Mouse (Mus musculus) forebrain, embryonic 10.5 days (tissue): ENCODE results near the gene Farsa. TPM values are rescaled to one million over a fixed set of nuclear protein-coding genes. Genes with fewer than 3 reads are reported as not detected.

Experiments
- DNase-seq: peaks from one replicate; pipeline ENCODE4 v3.0.0-alpha.2; 2017; ENCODE audit warnings: low spot score; ENCODE audit errors: extremely low spot score
- H3K27ac ChIP-seq: fragments of 300-500 bp; sonication (generic); 2 replicates; pipeline ENCODE4 v1.5.1; 2016; ENCODE audit warnings: mild to moderate bottlenecking
- H3K27me3 ChIP-seq: fragments of 300-500 bp; sonication (generic); 2 replicates; pipeline ENCODE4 v1.6.1; 2016; ENCODE audit warnings: mild to moderate bottlenecking; ENCODE audit not compliant: poor library complexity, severe bottlenecking
- H3K36me3 ChIP-seq: fragments of 300-500 bp; sonication (generic); replicated peaks from 2 replicates; pipeline ENCODE4 v1.6.1; 2016; ENCODE audit warnings: mild to moderate bottlenecking, moderate library complexity
- H3K4me1 ChIP-seq: fragments of 300-500 bp; sonication (generic); 2 replicates; pipeline ENCODE4 v1.6.1; 2016
- H3K4me3 ChIP-seq: fragments of 300-500 bp; sonication (generic); 2 replicates; pipeline ENCODE4 v1.5.1; 2016; ENCODE audit warnings: mild to moderate bottlenecking, moderate library complexity
- H3K9me3 ChIP-seq: fragments of 300-500 bp; sonication (generic); 2 replicates; pipeline ENCODE4 v1.6.1; 2016; ENCODE audit warnings: mild to moderate bottlenecking, moderate library complexity
- whole genome bisulfite sequencing: fragments of 180-500 bp; shearing (Covaris S2); methylation state at CpG from one replicate; pipeline ENCODE4 v1.1.7; 2016; 5-methylcytosine and 5-hydroxymethylcytosine counted together
- polyA plus RNA-seq: library from polyadenylated mRNA; unstranded; fragments of >200 nt; fragmentation: Nextera tagmentation; extraction: Ambion mirVana; gene quantifications from 2 replicates; pipeline ENCODE4 v1.2.1, GENCODE M21; 2016

The Farsa gene
- polyA plus RNA-seq, 1 experiment from 2014 or later: 143 TPM

DNA sequence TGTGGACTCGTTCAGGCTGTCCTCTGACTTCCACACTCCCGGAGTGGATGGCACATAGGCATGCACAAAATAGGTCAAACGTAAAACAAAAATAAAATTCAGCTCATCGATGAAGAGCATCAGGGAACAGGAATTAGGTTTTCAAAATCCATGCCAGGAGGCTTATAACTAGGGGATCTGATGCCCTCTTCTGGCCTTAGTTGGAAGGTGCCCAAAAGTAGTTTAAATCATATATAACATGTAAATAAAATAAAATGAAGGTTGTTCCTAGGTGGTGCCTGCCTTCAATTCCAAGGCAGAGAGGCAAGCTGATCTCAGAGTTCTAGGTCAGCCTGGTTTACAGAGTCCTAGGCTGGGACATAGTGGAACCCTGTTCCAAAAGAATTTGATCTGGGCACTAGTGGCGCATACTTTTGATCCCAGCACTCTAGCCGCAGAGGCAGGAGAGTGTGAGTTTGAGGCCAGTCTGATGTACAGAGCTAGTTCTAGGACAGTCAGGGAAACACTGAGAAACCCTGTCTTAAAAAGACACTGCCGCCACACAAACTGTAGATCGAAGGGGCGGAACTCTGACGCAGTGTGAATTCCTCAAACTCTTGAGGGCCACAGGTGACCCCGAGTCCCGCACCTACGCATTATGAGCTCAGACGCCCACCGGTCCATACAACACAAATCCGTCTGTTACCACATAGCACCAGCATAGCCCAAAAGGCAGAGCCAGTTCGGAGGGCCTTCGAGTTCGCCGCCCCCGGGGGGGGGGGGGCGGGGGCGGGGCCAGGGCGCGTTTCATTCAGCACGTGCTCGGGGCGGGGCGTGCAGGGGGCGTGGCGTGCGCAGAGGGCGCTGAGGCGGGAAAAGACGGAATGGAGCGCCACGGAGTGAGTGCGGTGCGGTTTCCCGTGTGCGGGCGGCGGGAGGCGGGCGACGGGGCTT, 14.9 kb downstream of the Farsa start, which contains the start of gene Syce2:
Gene Syce2 (plus strand): TSS at position 736 of the 933 bp plus-strand sequence.
- peak; percentile 76 for DNase-seq
- 16% methylated on average over 46 of the region's 46 CpGs for WGBS
- H3K4me1 ChIP-seq: peaks cover 20% of the 10 kb centered on the region
- no peaks in the 10 kb centered on the region for H3K9me3 ChIP-seq
- peak within 1 kb of the TSS; percentile 57 for H3K4me3 ChIP-seq
- peaks cover 35% of the 10 kb centered on the region for H3K36me3 ChIP-seq
- peaks cover 19% of the 10 kb centered on the region for H3K27me3 ChIP-seq
- peak within 1 kb of the TSS; percentile 81 for H3K27ac ChIP-seq

DNA sequence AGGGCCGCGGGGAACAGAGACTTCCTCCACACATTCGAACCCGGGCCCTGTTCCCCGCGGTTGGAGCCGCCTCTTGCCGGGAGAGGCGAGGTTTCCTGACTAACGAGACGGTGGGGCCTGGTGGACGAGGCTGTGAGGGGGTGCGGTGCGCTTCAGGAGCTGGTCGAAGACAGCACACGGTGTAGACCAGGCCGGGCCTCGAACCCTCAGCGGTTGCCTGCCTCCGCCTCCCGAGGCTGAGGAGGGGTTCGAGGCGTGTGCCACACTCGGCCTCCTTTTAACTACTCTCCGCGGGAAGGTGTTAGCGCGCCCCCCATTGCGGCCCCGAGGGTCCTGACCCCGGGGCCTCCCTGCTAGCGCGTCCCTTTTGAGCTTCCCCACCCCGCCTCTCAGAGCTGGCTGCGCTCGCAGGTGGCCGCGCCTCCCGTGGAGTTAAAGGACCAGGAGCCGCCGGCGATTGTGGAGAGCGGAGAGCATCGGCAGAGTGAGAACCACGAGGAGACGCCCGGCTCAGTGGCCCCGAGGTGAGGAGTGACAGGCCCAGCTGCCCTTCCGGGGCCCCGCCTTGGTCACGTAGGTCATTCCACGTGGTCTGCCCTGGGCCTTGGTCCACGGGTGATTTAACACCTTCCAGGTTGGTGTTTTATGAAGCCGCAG, 15.6 kb downstream of the Farsa start:
- H3K4me3 ChIP-seq: peak overlapping the region; percentile 57
- H3K36me3 ChIP-seq: peaks cover 28% of the 10 kb centered on the region
- H3K4me1 ChIP-seq: peaks cover 20% of the 10 kb centered on the region
- WGBS: 4% methylated on average over 54 of the region's 54 CpGs
- peak; percentile 51 for DNase-seq
- H3K27me3 ChIP-seq: peaks cover 19% of the 10 kb centered on the region
- H3K9me3 ChIP-seq: no peaks in the 10 kb centered on the region
- peak overlapping the region; percentile 81 for H3K27ac ChIP-seq

DNA sequence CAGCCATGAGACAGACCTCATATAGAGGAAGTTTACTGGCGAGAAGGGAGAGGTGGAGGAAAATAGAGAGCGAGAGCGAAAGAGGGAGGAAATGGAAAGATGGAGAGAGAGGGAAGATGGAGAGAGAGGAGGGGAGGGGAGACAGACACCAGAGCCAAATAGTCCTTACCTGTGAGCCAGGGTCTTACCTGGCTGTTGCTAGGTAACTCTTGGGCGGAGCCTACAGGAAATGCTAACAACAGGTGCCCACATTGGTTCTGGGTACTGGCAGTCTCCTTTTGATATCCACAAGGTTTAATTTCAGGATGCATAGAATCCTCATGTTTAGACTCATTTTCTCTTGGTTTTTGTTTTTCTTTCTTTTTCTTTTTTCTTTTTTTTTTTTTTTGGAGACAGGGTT, 16.2 kb downstream of the Farsa start:
- DNase-seq: no peak
- WGBS: 67% methylated on average over 4 of the region's 4 CpGs
- peaks cover 19% of the 10 kb centered on the region for H3K27me3 ChIP-seq
- H3K27ac ChIP-seq: peak overlapping the region; percentile 81; the same call in 1 of the 2 replicates
- no peaks in the 10 kb centered on the region for H3K9me3 ChIP-seq
- H3K4me3 ChIP-seq: peak overlapping the region; percentile 57
- H3K36me3 ChIP-seq: peaks cover 26% of the 10 kb centered on the region
- peaks cover 20% of the 10 kb centered on the region for H3K4me1 ChIP-seq

DNA sequence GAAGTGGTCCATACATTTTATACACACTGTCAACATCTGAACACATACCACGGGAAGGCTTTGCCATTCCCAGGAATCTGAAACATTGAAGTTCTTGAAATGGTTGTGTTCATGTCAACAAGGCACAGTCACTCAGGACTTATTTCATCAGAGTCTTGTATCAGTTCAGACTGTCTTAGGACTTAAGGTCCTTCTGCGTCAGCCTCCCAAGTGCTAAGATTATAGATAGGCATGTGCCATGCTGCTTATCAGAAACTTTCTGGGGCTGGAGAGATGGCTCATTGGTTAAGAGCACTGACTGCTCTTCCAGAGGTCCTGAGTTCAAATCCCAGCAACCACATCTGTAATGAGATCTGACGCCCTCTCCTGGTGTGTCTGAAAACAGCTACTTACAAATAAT, 17.6 kb downstream of the Farsa start:
- no peak for DNase-seq
- Histone ChIP-seq H3K27me3 (peaks cover 19% of the 10 kb centered on the region), H3K36me3 (peaks cover 12% of the 10 kb centered on the region), H3K4me1 (peaks cover 20% of the 10 kb centered on the region), H3K27ac (no peak overlapping the region), H3K4me3 (no peak overlapping the region), H3K9me3 (no peaks in the 10 kb centered on the region)
- 90% methylated on average over 3 of the region's 3 CpGs for WGBS

DNA sequence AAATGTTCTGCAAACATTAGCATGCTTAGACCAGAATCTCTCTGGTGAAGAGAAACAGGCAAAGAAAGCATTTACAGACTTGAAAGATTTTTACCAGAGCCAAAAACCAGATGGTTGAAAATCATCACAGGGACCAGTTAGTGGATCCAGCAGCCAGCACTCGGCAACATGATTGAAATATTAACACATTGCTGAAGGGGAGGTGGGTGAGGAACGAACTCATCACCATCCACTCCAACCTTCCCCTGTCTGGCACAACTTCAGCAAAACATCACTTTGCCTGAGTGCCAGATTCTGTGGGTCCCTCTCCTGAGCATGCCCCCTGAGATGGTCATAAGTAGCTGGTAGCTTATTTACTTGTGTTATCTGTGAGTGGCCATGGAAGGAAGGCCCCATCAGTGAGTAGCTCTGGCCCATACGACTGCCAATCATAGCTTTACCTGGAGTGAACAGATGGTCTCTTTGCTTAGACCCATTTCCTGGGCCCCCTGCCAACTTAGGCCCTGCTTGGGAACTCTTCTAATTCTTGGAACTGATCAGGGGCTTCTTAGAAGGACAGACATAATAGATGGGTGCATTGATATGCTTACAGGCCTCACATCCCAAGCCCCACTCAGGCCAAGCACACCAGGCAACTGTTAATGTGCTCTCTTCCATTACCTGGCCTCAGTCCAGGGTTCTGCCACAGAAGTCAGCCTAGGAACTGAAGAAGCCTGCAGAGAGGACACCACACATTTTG, 20.7 kb downstream of the Farsa start:
- no peak for DNase-seq
- Histone ChIP-seq H3K4me3 (no peak overlapping the region), H3K27me3 (peaks cover 12% of the 10 kb centered on the region), H3K4me1 (peaks cover 11% of the 10 kb centered on the region), H3K36me3 (peaks cover 7% of the 10 kb centered on the region; the same call in 1 of the 2 replicates), H3K27ac (no peak overlapping the region), H3K9me3 (no peaks in the 10 kb centered on the region)
- WGBS: 89% methylated on average over 3 of the region's 3 CpGs

DNA sequence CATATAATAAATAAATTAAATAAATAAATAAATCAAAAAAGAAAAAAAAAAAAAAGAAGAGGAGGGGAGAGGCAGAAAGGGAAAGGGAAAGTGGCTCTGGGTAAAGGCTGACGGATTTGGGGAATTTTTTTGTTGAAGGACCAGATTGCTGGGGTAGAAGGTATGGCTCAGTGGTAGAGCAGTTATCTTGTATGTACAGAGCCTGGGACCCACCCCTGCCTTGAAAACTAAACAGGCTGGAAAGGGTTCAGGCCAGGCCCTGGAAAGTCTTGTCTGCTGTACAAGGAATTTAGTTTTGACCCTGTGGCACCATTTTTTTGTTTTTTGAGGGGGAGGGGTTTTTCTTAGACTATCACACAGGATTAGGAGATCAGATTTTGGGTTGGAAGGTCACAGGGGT, 22.1 kb downstream of the Farsa start:
- H3K9me3 ChIP-seq: no peaks in the 10 kb centered on the region
- H3K27me3 ChIP-seq: no peaks in the 10 kb centered on the region; the same call in 1 of the 2 replicates
- no peak overlapping the region for H3K4me3 ChIP-seq
- 81% methylated on average over 1 of the region's 1 CpGs for WGBS
- peaks cover 14% of the 10 kb centered on the region for H3K36me3 ChIP-seq
- no peak for DNase-seq
- H3K4me1 ChIP-seq: no peaks in the 10 kb centered on the region
- H3K27ac ChIP-seq: no peak overlapping the region

DNA sequence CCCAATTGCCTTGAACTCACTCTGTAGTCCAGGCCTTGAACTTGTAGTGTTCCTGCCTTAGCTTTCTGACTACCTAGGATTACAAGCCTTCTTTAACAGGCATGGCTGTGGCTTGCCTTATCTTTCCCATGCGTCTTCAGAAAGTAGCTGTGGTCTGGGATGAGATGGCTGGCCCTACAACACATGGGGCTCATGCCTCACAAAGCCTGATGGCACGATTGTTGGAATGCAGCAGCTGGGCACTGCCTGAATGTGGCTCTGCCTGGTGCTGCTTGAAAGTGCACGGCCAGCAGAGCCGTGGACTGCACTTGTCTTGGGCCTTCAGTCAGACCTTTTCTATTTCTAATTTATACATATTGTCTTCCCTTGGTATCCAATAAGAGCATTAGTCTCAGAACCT, 27.9 kb downstream of the Farsa start:
- H3K27me3 ChIP-seq: no peaks in the 10 kb centered on the region
- no peak overlapping the region for H3K4me3 ChIP-seq
- H3K9me3 ChIP-seq: no peaks in the 10 kb centered on the region
- 89% methylated on average over 4 of the region's 4 CpGs for WGBS
- no peaks in the 10 kb centered on the region for H3K4me1 ChIP-seq
- H3K36me3 ChIP-seq: peaks cover 52% of the 10 kb centered on the region
- no peak overlapping the region for H3K27ac ChIP-seq
- no peak for DNase-seq

DNA sequence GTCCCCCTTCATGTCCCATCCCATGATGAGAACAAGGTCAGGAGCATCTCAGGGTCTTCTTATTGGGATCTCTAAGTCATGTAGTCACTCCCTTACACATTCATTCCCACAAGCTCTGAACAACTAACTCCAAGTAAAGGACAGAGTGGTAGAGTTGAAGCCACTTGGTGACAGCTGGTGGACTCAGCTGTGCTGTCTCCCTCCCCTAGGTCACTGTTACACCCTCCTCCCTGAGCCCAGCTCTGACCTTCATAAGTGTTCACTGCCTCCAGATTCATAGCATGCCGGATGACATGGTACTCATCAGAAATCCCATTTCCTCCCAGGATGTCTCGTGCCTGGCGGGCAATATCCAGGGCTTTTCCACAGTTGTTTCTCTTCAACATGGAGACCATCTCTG, 31.5 kb downstream of the Farsa start:
- H3K27me3 ChIP-seq: no peaks in the 10 kb centered on the region
- H3K9me3 ChIP-seq: no peaks in the 10 kb centered on the region
- no peak overlapping the region for H3K4me3 ChIP-seq
- H3K36me3 ChIP-seq: peaks cover 73% of the 10 kb centered on the region
- 94% methylated on average over 3 of the region's 3 CpGs for WGBS
- no peak overlapping the region for H3K27ac ChIP-seq
- H3K4me1 ChIP-seq: peaks cover 12% of the 10 kb centered on the region
- DNase-seq: no peak

DNA sequence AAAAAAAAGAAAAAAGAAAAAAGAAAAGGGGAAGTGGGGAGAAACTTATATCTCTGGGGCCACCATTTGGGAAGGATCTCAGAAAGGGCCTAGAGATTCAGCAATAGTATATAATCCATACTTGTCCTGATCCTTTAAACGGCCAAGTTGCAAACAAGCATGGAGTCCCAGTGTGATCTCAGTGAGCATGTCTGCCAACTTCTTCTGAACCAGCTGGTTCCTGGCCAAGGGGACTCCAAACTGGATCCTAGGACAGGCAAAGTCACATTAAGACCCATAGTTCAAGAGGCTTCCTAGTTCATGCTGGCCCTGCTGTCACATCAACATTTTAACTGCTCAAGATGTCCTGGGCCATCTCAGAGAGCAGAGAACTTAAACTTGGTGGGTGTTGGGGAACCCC, 32.4 kb downstream of the Farsa start:
- peaks cover 69% of the 10 kb centered on the region for H3K36me3 ChIP-seq
- H3K27ac ChIP-seq: no peak overlapping the region
- no peak overlapping the region for H3K4me3 ChIP-seq
- DNase-seq: no peak
- no peaks in the 10 kb centered on the region for H3K9me3 ChIP-seq
- 97% methylated on average over 1 of the region's 1 CpGs for WGBS
- no peaks in the 10 kb centered on the region for H3K27me3 ChIP-seq
- H3K4me1 ChIP-seq: peaks cover 20% of the 10 kb centered on the region

DNA sequence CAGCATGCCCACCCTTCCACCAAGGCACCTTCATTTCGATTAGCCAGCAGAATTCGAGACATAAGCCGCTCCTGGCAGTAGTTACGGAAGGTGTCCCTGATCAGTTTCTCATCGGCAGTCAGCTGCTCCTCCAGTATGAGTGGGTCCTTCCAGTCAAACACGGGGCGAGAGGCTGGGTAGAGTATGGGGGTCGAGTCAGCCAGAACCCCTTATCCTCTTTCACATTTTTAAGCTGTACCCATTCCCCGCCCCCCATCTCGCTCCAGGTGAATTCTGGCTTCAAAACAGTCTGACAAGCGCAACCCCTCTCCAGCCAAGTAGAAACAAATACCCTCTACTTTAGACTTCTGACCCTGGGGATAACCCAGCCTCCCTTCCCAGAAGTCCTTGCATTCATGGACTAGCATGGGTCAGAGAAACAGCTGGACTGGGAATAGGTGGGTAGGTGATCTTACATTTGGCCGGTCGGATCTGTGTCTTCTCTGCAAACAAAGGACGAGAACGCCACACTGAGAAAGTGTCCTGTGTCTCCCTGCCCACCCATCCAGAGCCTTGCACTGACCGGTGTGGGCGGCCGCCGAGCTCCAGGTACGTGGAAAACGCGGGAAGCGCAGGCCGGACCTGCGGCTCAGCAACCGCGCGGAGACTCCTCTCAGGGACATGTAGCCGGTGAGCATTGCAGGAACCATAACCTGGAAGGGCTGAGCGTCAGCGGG, 36.4 kb downstream of the Farsa start:
- H3K27ac ChIP-seq: peak overlapping the region; percentile 86
- peaks cover 38% of the 10 kb centered on the region for H3K36me3 ChIP-seq
- H3K4me1 ChIP-seq: peaks cover 26% of the 10 kb centered on the region
- peak overlapping the region; percentile 84 for H3K4me3 ChIP-seq
- H3K27me3 ChIP-seq: no peaks in the 10 kb centered on the region
- H3K9me3 ChIP-seq: no peaks in the 10 kb centered on the region
- 13% methylated on average over 31 of the region's 31 CpGs for WGBS
- no peak for DNase-seq

DNA sequence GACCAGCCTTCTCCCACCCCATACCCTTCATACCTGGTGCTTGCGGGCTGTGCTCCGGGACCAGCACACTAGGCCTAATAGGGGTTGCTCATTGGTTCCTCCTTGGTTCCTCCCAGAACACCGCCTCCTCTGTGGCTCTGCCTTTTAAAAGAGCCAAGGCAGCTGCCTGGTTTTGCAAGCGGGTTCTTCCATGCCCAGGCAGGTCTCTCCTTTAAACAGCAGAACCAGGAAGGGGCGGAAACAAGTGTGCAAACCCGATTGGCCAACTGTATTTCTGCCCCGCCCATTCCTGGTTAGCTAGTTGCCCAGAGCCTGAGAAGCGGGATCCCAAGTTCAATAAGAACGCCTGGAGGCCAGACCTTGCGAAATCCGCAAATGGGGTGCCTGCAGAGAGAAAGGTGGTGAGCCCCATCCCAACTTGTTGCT, 36.9 kb downstream of the Farsa start, which contains the start of gene Gcdh:
Gene Gcdh (minus strand): TSS at position 213 of the 426 bp plus-strand sequence.
- 0% methylated on average over 11 of the region's 11 CpGs for WGBS
- Histone ChIP-seq H3K27ac (peak within 1 kb of the TSS; percentile 86), H3K36me3 (peaks cover 32% of the 10 kb centered on the region), H3K9me3 (no peaks in the 10 kb centered on the region), H3K27me3 (no peaks in the 10 kb centered on the region), H3K4me1 (peaks cover 26% of the 10 kb centered on the region), H3K4me3 (peak within 1 kb of the TSS; percentile 84)
- DNase-seq: peak; percentile 89

DNA sequence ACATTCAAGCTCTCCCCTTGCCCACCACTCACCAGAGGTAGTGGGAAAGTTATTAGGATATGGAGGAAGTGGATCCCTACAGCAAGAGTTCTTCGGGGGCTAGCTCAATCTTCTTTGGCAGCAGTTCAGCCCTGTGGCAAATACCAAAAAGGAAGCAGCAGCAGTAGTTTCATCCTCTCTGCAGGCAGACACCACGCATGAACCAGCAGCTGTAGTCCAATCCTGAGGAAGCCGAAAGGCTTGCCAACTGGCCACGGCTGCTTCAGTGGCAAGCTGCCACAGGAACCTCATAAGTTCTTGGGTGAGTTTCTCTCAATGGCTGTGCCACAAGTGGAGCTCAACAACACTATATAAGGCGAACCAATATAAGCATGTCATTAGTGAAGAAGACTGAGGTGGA, 39.2 kb downstream of the Farsa start:
- no peak overlapping the region for H3K27ac ChIP-seq
- WGBS: 92% methylated on average over 5 of the region's 5 CpGs
- peaks cover 13% of the 10 kb centered on the region for H3K27me3 ChIP-seq
- H3K36me3 ChIP-seq: peaks cover 14% of the 10 kb centered on the region
- no peaks in the 10 kb centered on the region for H3K9me3 ChIP-seq
- no peak for DNase-seq
- peaks cover 26% of the 10 kb centered on the region for H3K4me1 ChIP-seq
- H3K4me3 ChIP-seq: no peak overlapping the region
